Mouse (Mus musculus): ENCODE results near the gene Retn.

GRCm38 (mm10) chr8:3679236-3679635 is 23.7 kb downstream of the Retn start:
- no peak for TF ChIP-seq POLR2A (IDR thresholded peaks at IDR 0.05; ENCODE audit: control insufficient read depth, extremely low read depth, insufficient read depth, low read length, poor library complexity)
- TF ChIP-seq CTCF (IDR thresholded peaks at IDR 0.05; ENCODE audit: borderline replicate concordance, control insufficient read depth, extremely low read depth, insufficient read depth, low read length, poor library complexity): no peak
